Mouse (Mus musculus): ENCODE measurements around the gene Lsm2. TPM values are rescaled to one million over a fixed set of nuclear protein-coding genes. Genes with fewer than 3 reads are reported as not detected.

Gene Lsm2
- 27.1 TPM for total RNA-seq (2023)

DNA sequence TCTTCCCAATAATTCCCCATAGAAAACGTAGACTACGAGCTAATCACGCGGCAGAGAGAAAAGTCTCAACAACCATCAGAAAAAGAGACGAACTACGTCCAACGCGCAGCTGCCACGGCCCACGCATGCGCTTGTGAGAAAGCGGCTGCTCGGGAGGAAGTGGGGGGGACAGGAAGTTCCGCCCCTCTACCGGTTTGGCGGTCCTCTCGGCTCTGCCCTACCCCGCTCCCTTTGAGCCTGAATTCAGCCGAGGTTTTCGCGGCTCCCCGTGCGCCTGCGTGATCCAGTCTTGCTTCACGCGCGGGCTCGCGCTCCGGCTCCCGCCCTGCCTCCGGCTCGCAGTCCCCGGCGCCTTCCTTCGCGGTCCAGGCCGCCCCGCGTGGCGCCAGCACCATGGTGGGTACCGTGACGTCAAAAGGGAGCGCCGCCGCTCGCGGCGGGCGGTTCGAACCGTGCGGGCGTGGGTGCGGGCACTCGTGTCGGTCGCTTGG is at the start of gene Lsm2:
Gene Lsm2, plus strand, starts transcription at position 173 of the 491 bp plus-strand sequence.

DNA sequence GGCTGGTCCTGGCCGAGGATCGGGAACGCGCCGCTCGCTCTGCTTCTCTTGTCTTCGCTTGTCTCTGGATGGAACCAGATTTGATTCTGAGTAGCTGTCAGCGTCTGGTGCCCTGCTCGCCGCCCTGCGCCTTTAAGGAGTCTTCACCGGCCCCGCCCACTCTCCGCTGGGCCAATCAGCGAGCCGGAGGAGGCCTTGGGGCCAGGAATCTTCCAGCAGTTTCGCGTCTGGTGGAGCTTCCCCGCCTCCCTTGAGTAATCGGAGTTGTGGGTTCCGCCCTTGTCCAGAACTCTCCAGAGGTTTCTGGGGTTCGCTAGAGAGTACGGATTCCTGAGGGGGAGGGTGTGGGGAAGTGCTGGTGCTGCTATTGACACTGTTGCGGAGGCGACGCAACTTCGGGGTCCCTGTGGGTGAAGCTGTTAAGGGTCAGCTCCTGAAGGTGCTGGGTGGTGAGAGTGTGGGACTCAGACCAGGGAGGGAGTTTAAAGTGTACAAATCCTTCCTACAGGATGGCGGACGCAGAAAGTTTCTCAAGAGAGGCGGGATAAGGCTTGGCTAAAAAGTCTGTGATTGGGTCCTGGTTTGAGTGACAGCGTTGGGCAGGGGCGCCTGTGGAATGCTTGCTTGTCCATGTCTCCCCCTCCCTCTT is 22.4 kb upstream of the Lsm2 start, which contains the start of gene Hspa1b:
Gene Hspa1b, minus strand, starts transcription at position 109 of the 649 bp plus-strand sequence.

DNA sequence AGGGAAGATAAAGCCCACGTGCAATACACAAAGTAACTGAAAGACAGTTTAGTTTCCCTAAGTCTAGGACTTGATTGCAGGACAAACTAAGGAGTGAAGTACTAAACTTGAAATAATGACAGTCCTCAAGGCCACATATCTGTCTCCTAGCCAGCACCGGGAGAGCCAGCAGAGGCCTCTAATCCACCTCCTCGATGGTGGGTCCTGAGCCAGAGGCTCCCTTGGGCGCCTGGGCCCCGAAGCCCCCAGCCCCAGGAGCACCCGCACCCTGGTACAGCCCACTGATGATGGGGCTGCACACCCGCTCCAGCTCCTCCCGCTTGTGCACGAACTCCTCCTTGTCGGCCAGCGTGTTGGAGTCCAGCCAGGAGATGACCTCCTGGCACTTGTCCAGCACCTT is 11.8 kb upstream of the Lsm2 start, which contains the start of gene Gm20481:
Gene Gm20481, plus strand, starts transcription at position 91 of the 400 bp plus-strand sequence.

DNA sequence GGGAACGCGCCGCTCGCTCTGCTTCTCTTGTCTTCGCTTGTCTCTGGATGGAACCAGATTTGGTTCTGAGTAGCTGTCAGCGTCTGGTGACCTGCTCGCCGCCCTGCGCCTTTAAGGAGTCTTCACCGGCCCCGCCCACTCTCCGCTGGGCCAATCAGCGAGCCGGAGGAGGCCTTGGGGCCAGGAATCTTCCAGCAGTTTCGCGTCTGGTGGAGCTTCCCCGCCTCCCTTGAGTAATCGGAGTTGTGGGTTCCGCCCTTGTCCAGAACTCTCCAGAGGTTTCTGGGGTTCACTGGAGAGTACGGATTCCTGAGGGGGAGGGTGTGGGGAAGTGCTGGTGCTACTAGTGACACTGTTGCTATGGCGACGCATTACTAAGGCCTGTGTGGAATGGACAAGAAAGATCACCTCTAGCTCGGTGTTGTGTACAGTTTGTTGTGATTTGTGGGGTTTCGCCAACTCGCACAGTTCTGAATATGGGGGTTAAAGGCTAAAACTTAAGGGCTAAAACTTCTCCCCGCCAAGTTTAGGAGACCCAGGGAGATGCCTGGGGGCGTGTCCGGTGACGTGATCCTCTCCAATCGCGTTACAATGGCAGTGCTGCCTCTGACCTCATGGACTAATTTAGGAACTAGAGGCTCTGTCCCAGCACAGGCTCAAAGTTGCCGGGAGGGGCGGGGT is 9.5 kb upstream of the Lsm2 start, which contains the start of the genes Hspa1a and Hspa1l:
Gene Hspa1a, minus strand, starts transcription at position 88 of the 681 bp plus-strand sequence.
Gene Hspa1l, plus strand, starts transcription at position 635 of the 681 bp plus-strand sequence.

DNA sequence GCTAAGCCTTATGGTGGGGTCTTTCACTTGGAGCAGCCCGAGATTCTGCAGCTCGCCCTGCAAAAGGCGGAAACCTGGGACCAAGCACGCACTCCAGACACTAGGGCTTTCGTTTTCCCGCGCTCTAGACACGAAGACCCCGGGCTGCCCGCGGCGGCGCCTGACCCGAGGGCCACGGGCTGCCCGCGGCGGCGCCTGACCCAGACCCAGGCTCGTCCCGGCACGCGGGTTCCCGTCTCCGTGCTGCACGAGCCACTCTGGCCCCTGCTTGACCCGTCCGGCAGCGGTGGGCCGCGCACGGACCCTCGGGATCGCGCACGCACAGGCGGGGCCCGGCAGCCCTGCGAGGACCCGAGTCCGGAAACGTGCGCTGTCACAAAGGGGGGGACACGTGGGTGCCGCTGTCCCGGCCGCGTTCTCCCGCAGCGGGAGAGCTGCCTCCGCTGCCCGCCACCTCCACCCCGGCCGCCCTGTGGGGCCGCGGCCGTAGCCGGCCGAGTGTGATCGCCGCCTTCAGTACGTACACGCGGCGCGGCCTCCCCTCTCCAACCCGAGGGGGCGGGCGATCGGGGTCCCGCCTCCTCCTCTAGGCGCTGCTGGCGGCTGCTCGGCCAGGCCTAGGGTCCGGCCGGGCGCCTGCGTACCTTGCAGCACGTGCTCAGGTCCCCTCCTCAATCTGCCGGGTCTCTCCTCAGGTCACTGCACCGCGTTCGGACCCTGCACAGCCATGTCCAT is 19.2 kb downstream of the Lsm2 start, which contains the start of gene Vars:
Gene Vars, plus strand, starts transcription at position 271 of the 735 bp plus-strand sequence.

DNA sequence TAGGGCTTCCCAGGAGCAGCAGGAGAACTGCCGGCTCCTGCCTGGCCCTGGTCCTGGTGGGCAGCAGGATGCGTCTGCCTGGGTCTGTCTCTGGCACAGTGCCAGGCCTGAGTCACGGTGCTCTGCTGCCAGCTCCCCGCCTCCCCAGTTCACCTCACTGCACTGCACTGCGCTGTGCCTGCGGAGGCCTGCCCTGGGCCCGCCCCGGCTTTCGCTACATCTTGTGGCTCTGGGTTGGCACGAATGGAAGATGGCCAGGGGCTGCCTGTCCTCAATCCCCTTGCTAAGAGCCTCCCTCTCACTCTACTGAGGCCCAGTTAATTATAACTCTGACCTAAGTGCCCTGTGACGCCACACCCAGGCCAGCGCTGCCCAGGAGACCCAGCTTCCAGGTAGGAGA is 34.7 kb downstream of the Lsm2 start, which contains the start of gene Vwa7:
Gene Vwa7, plus strand, starts transcription at position 204 of the 400 bp plus-strand sequence.

DNA sequence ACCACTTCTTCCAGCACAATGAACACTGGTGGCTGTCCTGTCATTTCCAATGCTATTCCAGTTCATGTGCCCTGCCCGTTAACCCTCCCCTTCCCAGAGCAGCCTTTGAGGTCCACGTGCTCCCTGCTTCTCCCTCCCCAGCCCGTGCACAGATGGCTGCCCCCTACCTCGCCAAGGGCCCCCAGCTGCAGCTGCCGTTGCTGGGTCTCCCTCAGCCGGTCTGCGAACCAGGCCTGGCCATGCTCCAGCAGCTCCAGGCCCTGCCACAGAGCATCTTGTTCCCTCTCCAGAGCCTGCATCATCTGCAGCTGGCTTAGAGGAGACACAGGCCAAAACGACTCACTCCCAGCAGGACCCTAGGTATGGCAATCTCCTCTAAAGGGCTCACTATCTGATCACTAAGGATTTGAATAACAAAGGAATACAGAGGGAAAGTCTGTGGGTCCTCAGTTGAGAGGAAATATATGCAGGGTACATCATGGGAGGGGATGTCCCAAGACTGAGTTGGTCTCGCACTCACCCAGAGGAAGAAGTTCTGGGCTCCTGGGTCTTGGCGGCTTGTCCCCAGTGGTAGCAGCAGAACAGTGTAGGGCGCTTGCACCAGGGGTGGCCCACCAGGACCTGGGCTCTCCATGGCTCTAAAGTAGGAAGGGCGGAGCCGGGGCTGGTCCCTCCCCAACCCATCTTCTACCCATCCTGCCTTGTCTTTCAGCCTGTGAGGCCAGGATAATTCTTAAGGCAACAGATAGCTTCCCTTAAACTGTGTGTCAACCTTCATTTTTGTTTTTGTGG is 45.8 kb downstream of the Lsm2 start, which contains the start of gene Sapcd1:
Gene Sapcd1, minus strand, starts transcription at position 740 of the 792 bp plus-strand sequence.

Other genes starting within 250 kb of the Lsm2 start
- gene C4b, start 238.0 kb upstream of the Lsm2 start, total RNA-seq (2023), result 1.3 TPM
- gene Cyp21a1, start 177.3 kb upstream of the Lsm2 start, total RNA-seq (2023), result not detected
- gene Stk19, start 144.9 kb upstream of the Lsm2 start, total RNA-seq (2023), result 62.5 TPM
- 76.5 TPM for gene Dxo, start 144.8 kb upstream of the Lsm2 start, total RNA-seq (2023)
- 106 TPM for gene Skiv2l, start 131.7 kb upstream of the Lsm2 start, total RNA-seq (2023)
- 31.0 TPM for gene Nelfe, start 131.5 kb upstream of the Lsm2 start, total RNA-seq (2023)
- gene Cfb, start 119.3 kb upstream of the Lsm2 start, total RNA-seq (2023), result 0.61 TPM
- 5.4 TPM for gene Zbtb12, start 102.4 kb upstream of the Lsm2 start, total RNA-seq (2023)
- gene Gm20547, start 99.8 kb upstream of the Lsm2 start, total RNA-seq (2023), result not detected
- gene C2, start 83.6 kb upstream of the Lsm2 start, total RNA-seq (2023), result 1.9 TPM
- gene Ehmt2, start 83.4 kb upstream of the Lsm2 start, total RNA-seq (2023), result 120 TPM
- not detected for gene Slc44a4, start 67.4 kb upstream of the Lsm2 start, total RNA-seq (2023)
- 55.1 TPM for gene Neu1, start 50.6 kb upstream of the Lsm2 start, total RNA-seq (2023)
- gene Hspa1b, start 22.6 kb upstream of the Lsm2 start, total RNA-seq (2023), result 83.6 TPM
- not detected for gene Gm20481, start 11.9 kb upstream of the Lsm2 start, total RNA-seq (2023)
- 42.1 TPM for gene Hspa1a, start 9.7 kb upstream of the Lsm2 start, total RNA-seq (2023)
- gene Hspa1l, start 9.2 kb upstream of the Lsm2 start, total RNA-seq (2023), result not detected
- gene Vars, start 19.1 kb downstream of the Lsm2 start, total RNA-seq (2023), result 98.2 TPM
- 0.80 TPM for gene Vwa7, start 34.7 kb downstream of the Lsm2 start, total RNA-seq (2023)
- 0.70 TPM for gene Sapcd1, start 46.2 kb downstream of the Lsm2 start, total RNA-seq (2023)
- 2.9 TPM for gene Msh5, start 64.9 kb downstream of the Lsm2 start, total RNA-seq (2023)
- gene Clic1, start 68.1 kb downstream of the Lsm2 start, total RNA-seq (2023), result 149 TPM
- 0.64 TPM for gene Ddah2, start 77.2 kb downstream of the Lsm2 start, total RNA-seq (2023)
- gene Ly6g6c, start 83.5 kb downstream of the Lsm2 start, total RNA-seq (2023), result not detected
- gene Mpig6b, start 84.3 kb downstream of the Lsm2 start, total RNA-seq (2023), result not detected
- not detected for gene Ly6g6e, start 95.0 kb downstream of the Lsm2 start, total RNA-seq (2023)
- not detected for gene Ly6g6d, start 96.2 kb downstream of the Lsm2 start, total RNA-seq (2023)
- not detected for gene Ly6g6f, start 103.7 kb downstream of the Lsm2 start, total RNA-seq (2023)
- 70.2 TPM for gene Abhd16a, start 107.4 kb downstream of the Lsm2 start, total RNA-seq (2023)
- not detected for gene Ly6g5c, start 126.4 kb downstream of the Lsm2 start, total RNA-seq (2023)
- 0.61 TPM for gene Ly6g5b, start 133.6 kb downstream of the Lsm2 start, total RNA-seq (2023)
- 22.8 TPM for gene Gpank1, start 139.6 kb downstream of the Lsm2 start, total RNA-seq (2023)
- gene Csnk2b, start 140.2 kb downstream of the Lsm2 start, total RNA-seq (2023), result 143 TPM
- gene D17H6S53E, start 144.5 kb downstream of the Lsm2 start, total RNA-seq (2023), result 21.0 TPM
- gene Apom, start 150.2 kb downstream of the Lsm2 start, total RNA-seq (2023), result not detected
- gene Bag6, start 153.3 kb downstream of the Lsm2 start, total RNA-seq (2023), result 377 TPM
- gene Prrc2a, start 183.0 kb downstream of the Lsm2 start, total RNA-seq (2023), result 311 TPM
- gene Aif1, start 194.2 kb downstream of the Lsm2 start, total RNA-seq (2023), result 2.4 TPM
- gene Lst1, start 206.6 kb downstream of the Lsm2 start, total RNA-seq (2023), result 19.8 TPM
- gene Ltb, start 212.6 kb downstream of the Lsm2 start, total RNA-seq (2023), result 515 TPM
- gene Tnf, start 220.1 kb downstream of the Lsm2 start, total RNA-seq (2023), result 17.4 TPM
- 16.4 TPM for gene Lta, start 223.5 kb downstream of the Lsm2 start, total RNA-seq (2023)
- not detected for gene Gm16181, start 239.0 kb downstream of the Lsm2 start, total RNA-seq (2023)